Mouse (Mus musculus): Measurements from ENCODE around the gene Cacnb2.

DNA sequence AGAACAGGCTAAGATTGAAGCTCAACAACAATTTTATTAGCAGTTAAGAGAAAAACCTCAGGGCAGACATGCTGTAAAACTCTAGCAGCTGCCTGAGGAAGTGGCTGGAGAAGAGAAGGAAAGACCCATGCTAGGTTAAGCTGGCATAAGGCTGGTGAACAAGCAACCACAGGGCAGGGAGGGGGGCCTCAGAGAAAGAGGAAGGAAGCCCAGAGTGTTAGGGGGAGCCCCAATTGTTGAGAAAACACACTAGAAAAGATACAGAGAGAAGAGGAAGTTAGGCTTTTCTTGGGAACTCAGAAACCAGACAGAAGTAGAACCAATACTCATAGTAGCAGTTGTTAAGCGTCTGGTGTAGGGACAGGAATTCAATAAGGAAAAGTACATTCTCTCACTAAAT lies 28.7 kb downstream of the Cacnb2 start:
- no peak for TF ChIP-seq EP300 (IDR thresholded peaks at IDR 0.05; ENCODE audit: low read depth)
- no peak for TF ChIP-seq CTCF (IDR thresholded peaks at IDR 0.05; ENCODE audit: low read depth)

Data from liver, postnatal 0 days (tissue).